Mouse (Mus musculus): ENCODE data around the gene Lrrtm1. TPM values are rescaled to one million over a fixed set of nuclear protein-coding genes. Genes with fewer than 3 reads are reported as not detected.
A peak's percentile ranks its signal among the peaks of the same experiment; 100 is the strongest.

Gene Lrrtm1
- polyA plus RNA-seq, 1 experiment from 2014 or later: 0.33 TPM

GRCm38 (mm10) chr6:77243541-77244231 lies 1.2 kb downstream of the Lrrtm1 start:
- peaks cover 57% of the 10 kb centered on the region for H3K27me3 ChIP-seq (replicated peaks)
- peak overlapping the region; percentile 52 for H3K4me2 ChIP-seq
- 3% methylated on average over 43 of the region's 43 CpGs for WGBS (ENCODE audit: insufficient replicate concordance)
- no peak overlapping the region for H3K27ac ChIP-seq
- no peaks in the 10 kb centered on the region for H3K9me3 ChIP-seq (replicated peaks)
- H3K4me3 ChIP-seq: peak overlapping the region; percentile 15; the same call in 1 of the 2 replicates
- no peak for ATAC-seq
- H3K9ac ChIP-seq: no peak overlapping the region
- no peaks in the 10 kb centered on the region for H3K36me3 ChIP-seq
- H3K4me1 ChIP-seq: no peaks in the 10 kb centered on the region

DNA sequence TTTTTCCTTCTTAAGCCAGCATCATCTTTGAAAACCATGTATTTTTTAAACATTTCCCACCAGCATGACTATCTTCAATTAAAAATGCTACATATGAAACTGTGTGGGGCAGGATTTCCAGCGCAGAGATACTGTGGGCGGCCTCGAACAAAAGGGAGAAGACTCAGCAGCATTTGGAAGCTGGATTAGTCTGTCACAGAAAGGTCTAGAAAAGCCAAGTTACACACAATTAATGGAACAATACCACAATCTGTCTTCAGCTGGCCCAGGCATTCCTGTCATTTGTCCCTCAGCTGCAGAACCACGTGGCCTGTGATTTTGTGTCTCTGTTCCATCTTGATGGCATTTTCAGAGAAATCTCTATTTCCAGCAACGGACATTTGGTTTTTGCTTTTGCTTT lies 11.0 kb downstream of the Lrrtm1 start:
- no peak for ATAC-seq
- H3K9me3 ChIP-seq (replicated peaks): no peaks in the 10 kb centered on the region
- 73% methylated on average over 5 of the region's 5 CpGs for WGBS (ENCODE audit: insufficient replicate concordance)
- no peak overlapping the region for H3K4me2 ChIP-seq
- H3K27ac ChIP-seq: no peak overlapping the region
- no peaks in the 10 kb centered on the region for H3K4me1 ChIP-seq
- no peak overlapping the region for H3K4me3 ChIP-seq
- no peak overlapping the region for H3K9ac ChIP-seq
- no peaks in the 10 kb centered on the region for H3K36me3 ChIP-seq
- no peaks in the 10 kb centered on the region for H3K27me3 ChIP-seq (replicated peaks)

DNA sequence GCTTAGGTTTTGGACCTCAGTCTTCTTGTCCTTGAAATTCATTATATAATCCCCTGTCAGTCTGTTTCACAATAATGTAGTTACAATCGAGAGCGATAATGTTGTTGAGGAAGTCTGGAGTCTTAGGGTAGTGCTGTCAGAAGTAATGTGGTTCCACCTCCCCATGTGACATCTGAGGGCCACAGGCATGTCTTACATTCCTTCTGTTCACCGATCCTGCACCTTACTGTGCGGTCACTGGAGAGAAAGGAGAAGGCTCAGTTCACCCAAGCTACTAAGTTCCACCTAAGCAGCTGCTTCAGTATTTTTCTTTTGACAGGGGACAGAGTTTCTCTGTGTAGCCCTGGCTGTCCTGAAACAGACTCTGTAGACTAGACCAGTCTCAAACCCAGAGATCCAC lies 13.9 kb downstream of the Lrrtm1 start:
- H3K27ac ChIP-seq: no peak overlapping the region
- 70% methylated on average over 4 of the region's 4 CpGs for WGBS (ENCODE audit: insufficient replicate concordance)

DNA sequence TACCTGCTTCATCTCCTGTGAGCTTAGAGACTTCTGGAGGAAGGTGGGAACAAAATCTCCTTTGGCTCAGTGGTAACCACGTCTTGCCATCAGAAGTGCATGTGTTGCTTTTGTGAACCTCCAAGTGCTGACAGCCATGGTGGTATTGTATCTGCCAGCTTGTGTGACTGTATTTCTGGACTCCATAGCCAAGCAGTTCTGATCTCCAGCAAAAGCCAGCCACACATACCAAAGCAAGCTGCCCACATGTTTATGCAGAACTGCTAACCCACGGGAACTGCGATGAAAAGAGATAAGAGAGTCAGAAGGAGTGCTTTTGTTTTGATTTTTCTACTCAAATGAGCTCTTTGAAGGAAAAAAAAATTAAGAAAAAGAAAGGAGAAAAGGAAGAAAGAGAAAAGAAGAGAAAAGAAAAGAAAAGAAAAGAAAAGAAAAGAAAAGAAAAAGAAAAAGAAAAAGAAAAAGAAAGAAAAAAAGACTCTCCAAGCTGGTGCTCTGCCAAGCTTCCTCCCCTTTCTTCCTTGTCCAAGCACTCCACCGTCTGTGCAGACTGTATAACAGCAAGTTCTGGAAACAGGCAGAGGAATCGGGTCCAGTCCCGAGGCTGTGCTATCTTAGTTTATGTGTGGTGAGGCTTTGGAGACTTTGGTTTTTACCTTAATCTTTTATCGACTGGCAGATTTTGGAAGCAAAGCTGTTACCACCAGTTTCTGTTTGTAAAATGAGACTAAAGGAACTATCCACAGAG lies 15.0 kb downstream of the Lrrtm1 start:
- no peaks in the 10 kb centered on the region for H3K4me1 ChIP-seq
- no peak for ATAC-seq

More for the DNA sequence above, 13.9 kb downstream of the Lrrtm1 start:
- no peaks in the 10 kb centered on the region for H3K27me3 ChIP-seq (replicated peaks)
- H3K4me2 ChIP-seq: no peak overlapping the region
- H3K9me3 ChIP-seq (replicated peaks): no peaks in the 10 kb centered on the region
- H3K9ac ChIP-seq: no peak overlapping the region
- no peak overlapping the region for H3K4me3 ChIP-seq
- ATAC-seq: no peak
- no peaks in the 10 kb centered on the region for H3K4me1 ChIP-seq
- no peaks in the 10 kb centered on the region for H3K36me3 ChIP-seq

DNA sequence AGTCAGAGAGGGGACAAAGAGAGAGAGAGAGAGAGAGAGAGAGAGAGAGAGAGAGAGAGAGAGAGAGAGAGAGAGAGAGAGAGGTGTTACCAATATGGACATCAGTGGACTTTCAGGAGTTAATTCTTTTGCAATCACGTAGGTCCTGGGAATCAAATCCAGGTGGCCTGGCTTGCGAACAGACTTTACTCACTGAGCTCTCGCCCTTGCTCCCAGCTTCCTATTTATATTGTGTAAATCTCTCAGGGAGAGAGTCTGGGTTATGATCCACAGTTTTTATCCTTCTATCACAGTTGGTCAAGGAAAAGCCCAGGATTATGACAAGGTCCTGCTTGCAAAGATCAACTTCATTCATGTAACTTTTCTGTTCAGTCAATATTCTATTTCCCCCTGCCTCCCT lies 22.7 kb downstream of the Lrrtm1 start:
- Histone ChIP-seq H3K4me3 (no peak overlapping the region), H3K9me3 (replicated peaks) (no peaks in the 10 kb centered on the region), H3K27ac (no peak overlapping the region), H3K27me3 (replicated peaks) (no peaks in the 10 kb centered on the region), H3K36me3 (no peaks in the 10 kb centered on the region), H3K4me2 (no peak overlapping the region), H3K4me1 (no peaks in the 10 kb centered on the region), H3K9ac (no peak overlapping the region)
- WGBS (ENCODE audit: insufficient replicate concordance): 64% methylated on average over 3 of the region's 3 CpGs
- no peak for ATAC-seq

More for the DNA sequence above, 15.0 kb downstream of the Lrrtm1 start:
- Histone ChIP-seq H3K36me3 (no peaks in the 10 kb centered on the region), H3K27ac (no peak overlapping the region), H3K9ac (no peak overlapping the region), H3K27me3 (replicated peaks) (no peaks in the 10 kb centered on the region), H3K4me2 (no peak overlapping the region), H3K4me3 (no peak overlapping the region), H3K9me3 (replicated peaks) (no peaks in the 10 kb centered on the region)
- WGBS (ENCODE audit: insufficient replicate concordance): 40% methylated on average over 7 of the region's 7 CpGs

- Histone ChIP-seq H3K27ac (no peak overlapping the region), H3K9ac (no peak overlapping the region), H3K4me1 (no peaks in the 10 kb centered on the region), H3K4me2 (no peak overlapping the region), H3K36me3 (no peaks in the 10 kb centered on the region), H3K4me3 (no peak overlapping the region), H3K27me3 (replicated peaks) (no peaks in the 10 kb centered on the region), H3K9me3 (replicated peaks) (no peaks in the 10 kb centered on the region)
- 77% methylated on average over 5 of the region's 5 CpGs for WGBS (ENCODE audit: insufficient replicate concordance)
- no peak for ATAC-seq
Measured at GRCm38 (mm10) chr6:77278794-77279193, 36.3 kb downstream of the Lrrtm1 start.

- WGBS (ENCODE audit: insufficient replicate concordance): 68% methylated on average over 5 of the region's 5 CpGs
Measured at GRCm38 (mm10) chr6:77286317-77286716, 43.8 kb downstream of the Lrrtm1 start.

DNA sequence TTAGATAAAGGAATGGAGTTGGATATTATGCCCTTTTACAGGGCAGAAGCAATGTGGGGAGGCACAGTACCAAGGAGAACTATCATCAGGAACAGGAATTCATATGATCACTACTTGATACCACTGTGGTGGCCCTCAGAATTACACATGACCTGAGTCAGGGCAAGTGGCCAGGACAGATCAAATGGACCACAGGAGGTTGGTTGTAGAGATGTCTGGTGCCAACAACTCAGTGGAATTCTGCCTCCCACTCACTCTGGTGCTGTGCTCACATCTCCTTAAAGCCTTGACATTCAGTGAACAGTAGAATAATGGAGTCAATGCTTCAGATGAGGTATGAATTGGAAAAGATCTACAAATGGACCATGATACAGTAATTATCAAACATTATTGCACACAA lies 45.9 kb downstream of the Lrrtm1 start:
- Histone ChIP-seq H3K4me1 (no peaks in the 10 kb centered on the region), H3K9ac (no peak overlapping the region)
- no peak for ATAC-seq

More at GRCm38 (mm10) chr6:77286317-77286716, 43.8 kb downstream of the Lrrtm1 start:
- H3K4me2 ChIP-seq: no peak overlapping the region
- no peaks in the 10 kb centered on the region for H3K9me3 ChIP-seq (replicated peaks)
- no peaks in the 10 kb centered on the region for H3K27me3 ChIP-seq (replicated peaks)
- no peak for ATAC-seq
- H3K4me3 ChIP-seq: no peak overlapping the region
- no peak overlapping the region for H3K9ac ChIP-seq
- H3K4me1 ChIP-seq: no peaks in the 10 kb centered on the region
- H3K27ac ChIP-seq: no peak overlapping the region
- H3K36me3 ChIP-seq: no peaks in the 10 kb centered on the region

GRCm38 (mm10) chr6:77291415-77291814 lies 48.9 kb downstream of the Lrrtm1 start:
- ATAC-seq: no peak
- Histone ChIP-seq H3K27me3 (replicated peaks) (no peaks in the 10 kb centered on the region), H3K9me3 (replicated peaks) (no peaks in the 10 kb centered on the region), H3K9ac (no peak overlapping the region), H3K4me2 (no peak overlapping the region), H3K27ac (no peak overlapping the region), H3K36me3 (no peaks in the 10 kb centered on the region), H3K4me3 (no peak overlapping the region), H3K4me1 (no peaks in the 10 kb centered on the region)
- 59% methylated on average over 6 of the region's 6 CpGs for WGBS (ENCODE audit: insufficient replicate concordance)

More for the DNA sequence above, 45.9 kb downstream of the Lrrtm1 start:
- H3K27me3 ChIP-seq (replicated peaks): no peaks in the 10 kb centered on the region
- H3K36me3 ChIP-seq: no peaks in the 10 kb centered on the region
- H3K27ac ChIP-seq: no peak overlapping the region
- H3K4me3 ChIP-seq: no peak overlapping the region
- no peaks in the 10 kb centered on the region for H3K9me3 ChIP-seq (replicated peaks)
- H3K4me2 ChIP-seq: no peak overlapping the region

DNA sequence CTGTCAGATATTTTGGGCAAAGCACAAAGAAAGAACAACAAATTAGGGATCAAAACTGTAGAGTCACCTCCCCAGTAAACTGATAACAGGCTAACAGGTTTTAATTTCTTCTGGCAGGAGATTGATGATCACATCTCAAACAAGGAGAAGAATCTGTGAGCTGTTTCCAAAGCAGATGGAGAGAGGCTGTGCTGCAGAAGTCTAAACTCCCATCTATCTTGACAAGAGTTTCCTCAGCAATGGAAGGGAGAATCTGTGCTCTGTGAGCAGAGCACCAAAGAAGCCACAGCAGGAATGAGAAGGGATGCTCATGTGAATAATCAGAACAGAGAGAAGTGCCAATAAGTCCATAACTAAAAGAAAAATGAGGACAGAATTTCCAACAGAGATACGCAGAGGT lies 58.8 kb downstream of the Lrrtm1 start:
- ATAC-seq: no peak
- Histone ChIP-seq H3K4me1 (no peaks in the 10 kb centered on the region), H3K4me3 (no peak overlapping the region), H3K27ac (no peak overlapping the region), H3K9ac (no peak overlapping the region), H3K27me3 (replicated peaks) (no peaks in the 10 kb centered on the region), H3K36me3 (no peaks in the 10 kb centered on the region), H3K4me2 (no peak overlapping the region), H3K9me3 (replicated peaks) (no peaks in the 10 kb centered on the region)
- 73% methylated on average over 1 of the region's 1 CpGs for WGBS (ENCODE audit: insufficient replicate concordance)

- Histone ChIP-seq H3K4me3 (no peak overlapping the region), H3K27me3 (replicated peaks) (no peaks in the 10 kb centered on the region), H3K27ac (no peak overlapping the region), H3K36me3 (no peaks in the 10 kb centered on the region), H3K4me1 (no peaks in the 10 kb centered on the region), H3K9ac (no peak overlapping the region), H3K4me2 (no peak overlapping the region), H3K9me3 (replicated peaks) (no peaks in the 10 kb centered on the region)
- WGBS (ENCODE audit: insufficient replicate concordance): 81% methylated on average over 3 of the region's 3 CpGs
- no peak for ATAC-seq
Measured at GRCm38 (mm10) chr6:77306796-77307195, 64.3 kb downstream of the Lrrtm1 start.
